Mouse (Mus musculus): ENCODE results near the gene Chmp4b. TPM values are rescaled to one million over a fixed set of nuclear protein-coding genes. Genes with fewer than 3 reads are reported as not detected.
A peak's percentile ranks its signal among the peaks of the same experiment; 100 is the strongest.

Gene Chmp4b
- polyA plus RNA-seq (2012; rRNA removed), result 71.9 and 102 TPM in 2 replicates

- Histone ChIP-seq H3K4me1 (ENCODE audit: control insufficient read depth, insufficient read depth, low read length) (peaks cover 9% of the 10 kb centered on the region; the same call in 1 of the 2 replicates), H3K4me3 (ENCODE audit: insufficient read depth, low read depth, low read length) (no peak within 1 kb of the TSS), H3K27me3 (replicated peaks; ENCODE audit: control insufficient read depth, insufficient read depth, low read length) (no peaks in the 10 kb centered on the region), H3K27ac (ENCODE audit: insufficient read depth, low read depth, low read length) (peak within 1 kb of the TSS; percentile 97), H3K36me3 (ENCODE audit: control insufficient read depth, insufficient read depth, low read length) (no peaks in the 10 kb centered on the region)
- TF ChIP-seq POLR2A (IDR thresholded peaks at IDR 0.05; ENCODE audit: low read depth, low read length) (no peak), CTCF (conservative IDR thresholded peaks at IDR 0.05; ENCODE audit: insufficient read depth, insufficient read length, low read depth, low read length) (no peak)
- 49% methylated on average over 8 of the region's 8 CpGs for WGBS
- DNase-seq, result peak; percentile 79
These were observed at the start of gene Chmp4b for GRCm38 (mm10) chr2:154651363-154651762. TSS of gene Chmp4b (plus strand) at chr2:154651705.

- H3K27ac ChIP-seq (ENCODE audit: insufficient read depth, low read depth, low read length), result peak overlapping the region; percentile 99
- no peaks in the 10 kb centered on the region for H3K36me3 ChIP-seq (ENCODE audit: control insufficient read depth, insufficient read depth, low read length)
- TF ChIP-seq POLR2A (IDR thresholded peaks at IDR 0.05; ENCODE audit: low read depth, low read length) (no peak), CTCF (conservative IDR thresholded peaks at IDR 0.05; ENCODE audit: insufficient read depth, insufficient read length, low read depth, low read length) (no peak)
- H3K4me1 ChIP-seq (ENCODE audit: control insufficient read depth, insufficient read depth, low read length), result peaks cover 12% of the 10 kb centered on the region; the same call in 1 of the 2 replicates
- peak; percentile 74 for DNase-seq
- 6% methylated on average over 22 of the region's 22 CpGs for WGBS
- H3K4me3 ChIP-seq (ENCODE audit: insufficient read depth, low read depth, low read length), result peak overlapping the region; percentile 100
- H3K27me3 ChIP-seq (replicated peaks; ENCODE audit: control insufficient read depth, insufficient read depth, low read length), result no peaks in the 10 kb centered on the region
These were observed 48.4 kb upstream of the Chmp4b start for GRCm38 (mm10) chr2:154603007-154603637.

- under 1% methylated on average over 13 of the region's 13 CpGs for WGBS
- H3K27ac ChIP-seq (ENCODE audit: insufficient read depth, low read depth, low read length), result peak within 1 kb of the TSS; percentile 99
- peak; percentile 100 for DNase-seq
- H3K36me3 ChIP-seq (ENCODE audit: control insufficient read depth, insufficient read depth, low read length), result no peaks in the 10 kb centered on the region
- H3K4me3 ChIP-seq (ENCODE audit: insufficient read depth, low read depth, low read length), result peak within 1 kb of the TSS; percentile 100
- no peak for TF ChIP-seq CTCF (conservative IDR thresholded peaks at IDR 0.05; ENCODE audit: insufficient read depth, insufficient read length, low read depth, low read length)
- TF ChIP-seq POLR2A (IDR thresholded peaks at IDR 0.05; ENCODE audit: low read depth, low read length), result peak; percentile 78
- no peaks in the 10 kb centered on the region for H3K27me3 ChIP-seq (replicated peaks; ENCODE audit: control insufficient read depth, insufficient read depth, low read length)
- peaks cover 12% of the 10 kb centered on the region; the same call in 1 of the 2 replicates for H3K4me1 ChIP-seq (ENCODE audit: control insufficient read depth, insufficient read depth, low read length)
These were observed 47.8 kb upstream of the Chmp4b start, which contains the start of gene Pxmp4 for GRCm38 (mm10) chr2:154603638-154604153. TSS of gene Pxmp4 (minus strand) at chr2:154603708.

GRCm38 (mm10) chr2:154604156-154604555 is 47.3 kb upstream of the Chmp4b start:
- H3K27ac ChIP-seq (ENCODE audit: insufficient read depth, low read depth, low read length), result peak overlapping the region; percentile 64
- DNase-seq, result no peak

GRCm38 (mm10) chr2:154606965-154607364 is 44.5 kb upstream of the Chmp4b start:
- DNase-seq, result no peak
- H3K27me3 ChIP-seq (replicated peaks; ENCODE audit: control insufficient read depth, insufficient read depth, low read length), result no peaks in the 10 kb centered on the region
- TF ChIP-seq CTCF (conservative IDR thresholded peaks at IDR 0.05; ENCODE audit: insufficient read depth, insufficient read length, low read depth, low read length) (no peak), POLR2A (IDR thresholded peaks at IDR 0.05; ENCODE audit: low read depth, low read length) (no peak)
- no peaks in the 10 kb centered on the region for H3K36me3 ChIP-seq (ENCODE audit: control insufficient read depth, insufficient read depth, low read length)
- 89% methylated on average over 1 of the region's 1 CpGs for WGBS
- no peak overlapping the region for H3K27ac ChIP-seq (ENCODE audit: insufficient read depth, low read depth, low read length)
- H3K4me3 ChIP-seq (ENCODE audit: insufficient read depth, low read depth, low read length), result no peak overlapping the region
- peaks cover 7% of the 10 kb centered on the region; the same call in 1 of the 2 replicates for H3K4me1 ChIP-seq (ENCODE audit: control insufficient read depth, insufficient read depth, low read length)

More at GRCm38 (mm10) chr2:154604156-154604555, 47.3 kb upstream of the Chmp4b start:
- WGBS, result 18% methylated on average over 7 of the region's 7 CpGs
- H3K36me3 ChIP-seq (ENCODE audit: control insufficient read depth, insufficient read depth, low read length), result no peaks in the 10 kb centered on the region
- peak overlapping the region; percentile 43 for H3K4me3 ChIP-seq (ENCODE audit: insufficient read depth, low read depth, low read length)
- no peaks in the 10 kb centered on the region for H3K27me3 ChIP-seq (replicated peaks; ENCODE audit: control insufficient read depth, insufficient read depth, low read length)
- TF ChIP-seq POLR2A (IDR thresholded peaks at IDR 0.05; ENCODE audit: low read depth, low read length), result no peak
- no peak for TF ChIP-seq CTCF (conservative IDR thresholded peaks at IDR 0.05; ENCODE audit: insufficient read depth, insufficient read length, low read depth, low read length)
- peaks cover 12% of the 10 kb centered on the region; the same call in 1 of the 2 replicates for H3K4me1 ChIP-seq (ENCODE audit: control insufficient read depth, insufficient read depth, low read length)

GRCm38 (mm10) chr2:154609050-154609767 is 42.3 kb upstream of the Chmp4b start:
- no peaks in the 10 kb centered on the region for H3K27me3 ChIP-seq (replicated peaks; ENCODE audit: control insufficient read depth, insufficient read depth, low read length)
- TF ChIP-seq POLR2A (IDR thresholded peaks at IDR 0.05; ENCODE audit: low read depth, low read length), result no peak
- TF ChIP-seq CTCF (conservative IDR thresholded peaks at IDR 0.05; ENCODE audit: insufficient read depth, insufficient read length, low read depth, low read length), result no peak
- no peak overlapping the region for H3K4me3 ChIP-seq (ENCODE audit: insufficient read depth, low read depth, low read length)
- DNase-seq, result no peak
- H3K27ac ChIP-seq (ENCODE audit: insufficient read depth, low read depth, low read length), result no peak overlapping the region
- H3K4me1 ChIP-seq (ENCODE audit: control insufficient read depth, insufficient read depth, low read length), result peaks cover 8% of the 10 kb centered on the region; the same call in 1 of the 2 replicates
- whole genome bisulfite sequencing, result 67% methylated on average over 10 of the region's 10 CpGs
- no peaks in the 10 kb centered on the region for H3K36me3 ChIP-seq (ENCODE audit: control insufficient read depth, insufficient read depth, low read length)

All from kidney, adult 2 months (tissue).